Mouse (Mus musculus) c-Kit-positive CD71-positive TER-119-negative erythroid progenitor cells, embryonic 14.5 days (primary cell): Measurements from ENCODE around the gene Nav2.

Experiments used
- DNase-seq: peaks from one replicate; pipeline ENCODE4 v3.0.0-alpha.2; 2013; ENCODE audit warnings: low read depth

Gene Nav2

DNA sequence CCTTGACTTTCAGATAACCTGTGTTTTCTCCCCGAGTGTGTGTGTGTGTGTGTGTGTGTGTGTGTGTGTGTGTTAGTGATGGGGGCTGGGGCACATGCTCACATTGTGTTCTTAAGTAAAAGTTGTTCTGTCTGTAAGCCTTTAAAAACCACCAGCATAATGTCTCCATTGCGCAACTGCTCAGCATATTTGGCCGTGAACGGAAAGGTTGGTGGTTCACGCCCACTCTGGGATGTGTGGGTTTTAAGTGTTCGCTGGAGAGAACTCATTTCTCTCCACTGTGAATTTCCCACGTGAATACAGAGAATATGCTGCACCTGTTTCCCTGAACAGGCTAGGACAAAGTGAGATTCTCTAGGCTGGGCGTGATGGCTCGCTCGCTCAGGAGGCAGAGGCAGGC lies 542.7 kb downstream of the Nav2 start:
- no peak for DNase-seq

- no peak for DNase-seq
Measured at GRCm38 (mm10) chr7:49452274-49452673, 543.8 kb downstream of the Nav2 start.

- DNase-seq = no peak
Measured at GRCm38 (mm10) chr7:49454601-49455000, 546.1 kb downstream of the Nav2 start.

- DNase-seq = peak; percentile 11
Measured at GRCm38 (mm10) chr7:49456148-49456547, 547.6 kb downstream of the Nav2 start.

DNA sequence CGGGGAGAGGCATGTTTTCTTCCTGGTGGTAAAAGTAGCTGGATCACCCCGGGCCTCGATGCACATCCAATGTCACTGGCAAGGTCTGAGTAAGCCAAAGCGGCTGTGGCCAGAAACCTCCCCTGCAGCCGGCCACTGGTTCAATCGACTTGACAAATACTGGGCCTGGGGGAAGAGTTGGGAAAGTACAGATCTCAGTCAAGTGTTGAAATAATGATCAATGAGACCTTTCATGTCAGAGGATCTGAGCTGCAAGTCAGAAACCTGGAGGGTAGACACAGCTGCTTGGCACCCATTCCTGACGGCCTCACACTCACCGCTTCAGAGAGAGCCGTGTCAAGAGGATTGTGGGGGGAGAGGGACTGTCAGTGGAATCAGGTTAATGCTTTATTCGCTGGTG lies 548.9 kb downstream of the Nav2 start:
- DNase-seq = no peak

GRCm38 (mm10) chr7:49457890-49458289 lies 549.4 kb downstream of the Nav2 start:
- no peak for DNase-seq

- DNase-seq = no peak
Measured at GRCm38 (mm10) chr7:49462328-49462811, 553.9 kb downstream of the Nav2 start.

DNA sequence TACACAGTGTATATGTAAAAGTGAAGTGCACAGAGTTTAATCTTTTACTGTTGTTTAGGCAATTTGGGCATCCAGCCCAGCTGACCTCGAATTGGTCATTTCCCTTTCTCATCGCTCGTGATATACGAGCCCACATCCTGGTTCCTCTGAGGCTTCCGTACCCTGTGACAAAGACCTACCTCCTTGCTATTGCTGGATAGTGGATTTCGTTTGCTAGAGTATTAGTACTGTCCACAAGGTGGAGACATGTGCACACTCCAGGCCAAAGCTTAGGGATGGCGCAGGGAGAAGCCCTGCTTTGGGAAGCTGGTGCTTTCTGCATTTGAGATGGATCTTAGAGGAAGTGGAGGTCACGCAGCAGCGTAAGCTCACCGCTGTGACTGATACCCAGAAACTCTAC lies 559.3 kb downstream of the Nav2 start:
- DNase-seq = no peak

GRCm38 (mm10) chr7:49468492-49469205 lies 560.1 kb downstream of the Nav2 start:
- DNase-seq = no peak

GRCm38 (mm10) chr7:49471278-49471677 lies 562.8 kb downstream of the Nav2 start:
- DNase-seq = peak; percentile 6

- DNase-seq = no peak
Measured at GRCm38 (mm10) chr7:49475282-49475681, 566.8 kb downstream of the Nav2 start.

DNA sequence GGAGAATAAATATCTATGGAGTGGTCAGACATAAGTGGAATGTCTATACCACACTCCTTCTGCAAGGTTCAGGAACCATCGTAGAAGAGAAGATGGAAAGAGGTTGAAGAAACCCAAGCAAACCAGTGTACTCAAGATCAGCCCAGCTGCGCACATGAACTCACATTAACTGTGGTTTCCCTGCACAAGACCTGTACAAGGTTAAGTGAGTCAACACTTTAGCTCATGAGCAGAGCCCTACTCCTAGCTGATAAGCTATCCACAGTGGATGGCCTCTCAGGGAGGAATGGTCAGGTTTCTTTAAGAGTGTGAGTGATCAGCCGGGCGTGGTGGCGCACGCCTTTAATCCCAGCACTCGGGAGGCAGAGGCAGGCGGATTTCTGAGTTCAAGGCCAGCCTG lies 567.6 kb downstream of the Nav2 start:
- no peak for DNase-seq

- DNase-seq = peak; percentile 8
Measured at GRCm38 (mm10) chr7:49476666-49477065, 568.1 kb downstream of the Nav2 start.

GRCm38 (mm10) chr7:49477076-49477975 lies 568.8 kb downstream of the Nav2 start:
- no peak for DNase-seq

- no peak for DNase-seq
Measured at GRCm38 (mm10) chr7:49477976-49478349, 569.4 kb downstream of the Nav2 start.

DNA sequence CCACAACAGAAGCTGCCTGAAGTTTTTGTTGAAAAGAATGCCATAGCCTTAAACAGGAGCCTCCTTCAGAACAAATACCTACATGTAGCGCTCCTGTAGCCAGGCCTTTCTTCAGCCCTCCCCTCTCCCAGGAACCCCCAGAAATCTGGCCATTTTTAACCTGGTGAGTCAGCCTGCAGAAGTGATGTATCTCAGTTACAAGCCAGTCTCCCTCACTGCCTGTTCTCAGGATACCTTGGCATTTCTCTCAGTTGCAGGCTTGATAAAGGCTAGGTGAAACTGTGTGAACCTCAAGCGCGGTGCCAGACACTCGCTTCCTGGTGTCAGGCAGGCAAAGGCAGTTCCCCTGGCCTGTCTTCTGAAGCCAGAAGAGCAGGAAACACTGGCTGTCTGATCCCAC lies 570.4 kb downstream of the Nav2 start:
- no peak for DNase-seq

DNA sequence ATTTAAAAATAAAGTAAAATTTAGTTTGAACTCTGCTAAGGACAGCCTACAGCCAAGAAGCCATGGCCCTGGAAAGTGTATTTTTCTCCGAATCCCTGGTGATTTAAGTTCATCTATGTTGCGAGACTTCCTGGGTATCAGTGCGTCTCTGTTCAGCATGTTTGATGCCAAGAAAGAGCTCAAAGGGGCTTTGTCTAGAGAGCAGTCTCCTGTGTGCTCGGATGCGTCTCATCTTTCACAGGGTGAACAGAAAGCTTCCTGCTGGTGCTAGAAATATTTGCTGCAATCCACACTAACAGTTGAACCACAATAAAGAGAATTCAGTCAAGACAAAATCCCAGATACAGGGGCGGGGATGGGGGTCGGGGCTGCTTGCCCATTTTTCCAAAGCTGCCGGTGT lies 572.4 kb downstream of the Nav2 start:
- DNase-seq = no peak

- DNase-seq = no peak
Measured at GRCm38 (mm10) chr7:49484036-49484744, 575.7 kb downstream of the Nav2 start.

DNA sequence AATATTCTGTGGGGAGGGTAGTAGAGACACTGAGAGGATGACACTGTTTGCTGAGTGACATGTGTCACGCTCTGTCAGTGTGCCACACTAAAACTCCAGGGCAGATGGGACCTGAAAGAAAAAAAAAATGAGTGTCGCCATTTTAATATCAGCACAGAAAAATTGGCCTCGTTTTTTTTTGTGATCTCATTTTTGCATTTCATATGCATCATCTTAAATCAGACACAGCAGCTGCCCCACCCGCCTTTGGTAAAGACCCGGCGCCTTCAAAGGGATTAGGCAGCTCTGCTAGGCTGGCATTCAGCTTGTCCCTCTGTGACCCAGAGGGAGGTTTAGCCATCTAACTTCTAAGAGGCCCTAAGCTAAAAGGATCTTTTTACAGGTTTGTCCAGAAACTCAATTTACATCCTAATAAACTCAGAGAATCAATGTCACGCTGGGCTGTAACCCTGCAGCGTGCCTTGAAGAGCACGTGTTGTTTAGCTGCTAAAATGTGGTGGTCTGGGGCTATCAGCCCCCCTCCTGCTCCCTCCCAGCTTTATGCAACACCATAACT lies 576.9 kb downstream of the Nav2 start:
- DNase-seq = no peak

- no peak for DNase-seq
Measured at GRCm38 (mm10) chr7:49487347-49487746, 578.8 kb downstream of the Nav2 start.

- no peak for DNase-seq
Measured at GRCm38 (mm10) chr7:49488493-49489087, 580.1 kb downstream of the Nav2 start.

DNA sequence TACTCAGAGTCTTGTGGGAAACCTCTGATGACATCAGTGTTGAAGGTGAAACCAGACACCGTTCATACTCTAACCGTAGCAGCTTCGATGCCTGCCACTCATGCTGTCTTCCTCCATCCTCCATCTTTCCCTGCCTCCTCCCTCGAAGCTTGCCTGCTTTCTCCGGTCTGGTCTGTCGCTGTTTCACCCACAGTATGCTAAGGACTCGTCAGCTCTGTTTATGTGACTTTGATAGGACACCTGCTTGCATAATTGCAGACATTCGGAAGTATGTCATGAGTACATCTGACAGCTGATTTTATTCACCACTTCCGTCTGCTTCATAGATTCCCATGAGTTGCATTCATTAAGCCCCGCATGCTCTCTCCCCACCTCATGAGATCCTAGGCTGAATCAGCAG lies 582.3 kb downstream of the Nav2 start:
- DNase-seq = no peak
